Mouse (Mus musculus): ENCODE measurements around the gene St6galnac4. TPM values are rescaled to one million over a fixed set of nuclear protein-coding genes. Genes with fewer than 3 reads are reported as not detected.

The St6galnac4 gene
- total and polyA plus RNA-seq, 2 experiments from 2014 or later, result 47.5 to 75.7 TPM

GRCm38 (mm10) chr2:32575586-32576160, 11.2 kb upstream of the St6galnac4 start, which contains the start of gene 9430097D07Rik:
9430097D07Rik (minus strand) TSS chr2:32575684.
- peak within 1 kb of the TSS; percentile 73 for H3K27ac ChIP-seq
- peaks cover 15% of the 10 kb centered on the region for H3K4me1 ChIP-seq (ENCODE audit: insufficient read depth, low read length)
- peak; percentile 87 for DNase-seq (ENCODE audit: low spot score)
- H3K9ac ChIP-seq (replicated peaks; ENCODE audit: low read length), result peak within 1 kb of the TSS; percentile 65
- H3K4me3 ChIP-seq (ENCODE audit: low read length), result peak within 1 kb of the TSS; percentile 48
- no peaks in the 10 kb centered on the region for H3K9me3 ChIP-seq (ENCODE audit: low read length)
- H3K4me2 ChIP-seq (ENCODE audit: low read depth, low read length), result peak within 1 kb of the TSS; percentile 90
- no peaks in the 10 kb centered on the region for H3K36me3 ChIP-seq (ENCODE audit: insufficient read depth, low read length)
- H3K27me3 ChIP-seq (ENCODE audit: insufficient read depth, low read length), result no peaks in the 10 kb centered on the region
- WGBS, result 6% methylated on average over 28 of the region's 28 CpGs
- TF ChIP-seq CTCF (IDR thresholded peaks at IDR 0.05; ENCODE audit: low read depth), result no peak
- peak; percentile 75 for ATAC-seq

- H3K27ac ChIP-seq, result no peak overlapping the region
- peaks cover 12% of the 10 kb centered on the region for H3K4me1 ChIP-seq (ENCODE audit: insufficient read depth, low read length)
- no peaks in the 10 kb centered on the region for H3K27me3 ChIP-seq (ENCODE audit: insufficient read depth, low read length)
- WGBS, result 88% methylated on average over 9 of the region's 9 CpGs
- H3K36me3 ChIP-seq (ENCODE audit: insufficient read depth, low read length), result no peaks in the 10 kb centered on the region
- DNase-seq (ENCODE audit: low spot score) (no peak), ATAC-seq (no peak)
- peak overlapping the region; percentile 90; the same call in 1 of the 2 replicates for H3K4me2 ChIP-seq (ENCODE audit: low read depth, low read length)
- no peak overlapping the region for H3K4me3 ChIP-seq (ENCODE audit: low read length)
- no peaks in the 10 kb centered on the region for H3K9me3 ChIP-seq (ENCODE audit: low read length)
- no peak for TF ChIP-seq CTCF (IDR thresholded peaks at IDR 0.05; ENCODE audit: low read depth)
- peak overlapping the region; percentile 65; the same call in 1 of the 2 replicates for H3K9ac ChIP-seq (replicated peaks; ENCODE audit: low read length)
These were observed 10.4 kb upstream of the St6galnac4 start for GRCm38 (mm10) chr2:32576532-32576931.

DNA sequence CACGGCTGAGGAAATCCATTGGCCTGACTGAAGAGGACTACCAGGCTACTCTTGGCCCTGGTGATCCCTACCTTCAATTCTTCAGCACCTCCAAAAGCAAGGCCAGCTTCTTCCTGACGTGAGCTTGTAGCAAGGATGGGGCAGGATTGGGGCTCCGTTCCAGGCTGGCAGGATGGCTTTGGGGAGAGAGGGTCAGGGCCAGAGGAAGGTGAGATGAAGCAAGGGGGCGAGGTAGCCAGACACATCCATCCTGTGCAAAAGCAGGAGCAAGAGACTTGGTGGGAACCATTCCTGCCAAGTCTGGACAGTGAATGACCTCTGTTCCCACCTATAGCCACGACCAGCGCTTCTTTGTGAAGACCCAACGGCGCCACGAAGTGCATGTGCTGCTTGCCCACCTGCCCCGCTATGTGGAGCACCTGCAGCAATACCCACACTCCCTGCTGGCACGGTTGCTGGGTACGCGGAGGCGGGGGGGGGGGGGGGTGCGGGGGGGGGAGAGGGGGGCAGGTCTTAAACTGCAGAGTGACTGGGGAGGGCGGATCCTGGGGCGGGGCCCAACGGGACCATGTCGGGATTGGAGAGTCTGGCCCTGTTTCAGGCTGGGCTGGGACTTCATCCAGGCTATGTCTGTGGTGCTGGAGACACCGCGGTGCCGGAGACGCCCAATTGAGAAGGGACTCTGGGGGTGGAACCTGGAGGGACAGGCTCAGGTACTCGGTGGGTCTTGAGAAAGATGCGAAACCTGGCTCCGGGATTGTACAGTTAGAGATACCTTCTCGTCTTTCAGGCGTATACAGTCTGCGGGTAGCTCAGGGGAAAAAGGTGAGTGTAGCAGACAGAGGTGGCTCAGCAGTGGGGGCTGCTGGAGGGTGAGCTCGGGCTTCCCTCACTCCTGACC, 8.5 kb upstream of the St6galnac4 start:
- 41% methylated on average over 25 of the region's 30 CpGs for WGBS
- no peak for TF ChIP-seq CTCF (IDR thresholded peaks at IDR 0.05; ENCODE audit: low read depth)
- H3K36me3 ChIP-seq (ENCODE audit: insufficient read depth, low read length), result no peaks in the 10 kb centered on the region
- H3K9ac ChIP-seq (replicated peaks; ENCODE audit: low read length), result no peak overlapping the region
- DNase-seq (ENCODE audit: low spot score) (no peak), ATAC-seq (no peak)
- no peaks in the 10 kb centered on the region for H3K27me3 ChIP-seq (ENCODE audit: insufficient read depth, low read length)
- H3K4me2 ChIP-seq (ENCODE audit: low read depth, low read length), result no peak overlapping the region
- H3K27ac ChIP-seq, result no peak overlapping the region
- H3K4me3 ChIP-seq (ENCODE audit: low read length), result no peak overlapping the region
- no peaks in the 10 kb centered on the region for H3K9me3 ChIP-seq (ENCODE audit: low read length)
- peaks cover 9% of the 10 kb centered on the region; the same call in 1 of the 2 replicates for H3K4me1 ChIP-seq (ENCODE audit: insufficient read depth, low read length)

- peak overlapping the region; percentile 21 for H3K4me3 ChIP-seq (ENCODE audit: low read length)
- H3K9me3 ChIP-seq (ENCODE audit: low read length), result no peaks in the 10 kb centered on the region
- DNase-seq (ENCODE audit: low spot score) (peak; percentile 78), ATAC-seq (peak; percentile 61; the same call in 1 of the 2 replicates)
- peaks cover 8% of the 10 kb centered on the region; the same call in 1 of the 2 replicates for H3K4me1 ChIP-seq (ENCODE audit: insufficient read depth, low read length)
- H3K9ac ChIP-seq (replicated peaks; ENCODE audit: low read length), result no peak overlapping the region
- 32% methylated on average over 19 of the region's 19 CpGs for WGBS
- peak; percentile 40 for TF ChIP-seq CTCF (IDR thresholded peaks at IDR 0.05; ENCODE audit: low read depth)
- no peak overlapping the region for H3K27ac ChIP-seq
- peak overlapping the region; percentile 44 for H3K4me2 ChIP-seq (ENCODE audit: low read depth, low read length)
- no peaks in the 10 kb centered on the region for H3K36me3 ChIP-seq (ENCODE audit: insufficient read depth, low read length)
- no peaks in the 10 kb centered on the region for H3K27me3 ChIP-seq (ENCODE audit: insufficient read depth, low read length)
These were observed 5.3 kb upstream of the St6galnac4 start for GRCm38 (mm10) chr2:32581450-32582095.

GRCm38 (mm10) chr2:32582830-32583799, 3.8 kb upstream of the St6galnac4 start:
- 14% methylated on average over 37 of the region's 37 CpGs for whole genome bisulfite sequencing

More at GRCm38 (mm10) chr2:32582830-32583799, 3.8 kb upstream of the St6galnac4 start:
- H3K4me2 ChIP-seq (ENCODE audit: low read depth, low read length), result peak overlapping the region; percentile 50
- peak overlapping the region; percentile 2 for H3K9ac ChIP-seq (replicated peaks; ENCODE audit: low read length)
- peak overlapping the region; percentile 51; the same call in 1 of the 2 replicates for H3K27ac ChIP-seq
- peak; percentile 80 for ATAC-seq
- H3K9me3 ChIP-seq (ENCODE audit: low read length), result no peaks in the 10 kb centered on the region
- no peaks in the 10 kb centered on the region for H3K27me3 ChIP-seq (ENCODE audit: insufficient read depth, low read length)
- DNase-seq (ENCODE audit: low spot score), result peak; percentile 92
- TF ChIP-seq CTCF (IDR thresholded peaks at IDR 0.05; ENCODE audit: low read depth), result peak; percentile 98
- H3K4me3 ChIP-seq (ENCODE audit: low read length), result peak overlapping the region; percentile 25
- peaks cover 10% of the 10 kb centered on the region for H3K4me1 ChIP-seq (ENCODE audit: insufficient read depth, low read length)
- H3K36me3 ChIP-seq (ENCODE audit: insufficient read depth, low read length), result no peaks in the 10 kb centered on the region

Data from hindbrain, postnatal 0 days (tissue).